Mouse (Mus musculus) R1 (cell line): ENCODE measurements at regions not wholly inside any gene's neighbourhood (a gene's known extent, or its start where the extent isn't known, plus 50 kb on each side); places are given as distances from the start of the nearest gene placed in this dataset.

ENCODE experiments used
- DNase-seq: peaks from one replicate; pipeline ENCODE4 v3.0.0-alpha.2; 2018; ENCODE audit warnings: low read depth, low spot score

DNA sequence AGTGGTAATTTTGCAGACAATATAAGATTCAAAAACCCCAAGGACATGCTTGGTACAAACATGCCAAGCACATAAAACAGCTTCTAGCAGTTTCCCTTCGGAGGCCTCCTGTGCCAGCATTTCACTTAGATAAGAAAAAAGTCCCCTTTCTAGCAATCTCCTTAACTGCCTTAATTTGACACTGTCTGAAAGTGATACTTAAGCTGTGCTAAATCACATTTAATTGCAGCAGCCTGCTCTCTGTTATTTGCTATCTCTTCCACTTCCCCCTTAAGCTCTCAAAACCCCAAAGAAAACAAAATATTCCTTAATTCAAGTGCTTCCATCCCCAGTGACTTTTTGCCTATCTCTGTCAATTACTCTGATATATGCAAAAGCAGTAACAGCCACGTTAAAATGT lies 86.9 kb upstream of the Prokr2 start:
- DNase-seq: no peak

DNA sequence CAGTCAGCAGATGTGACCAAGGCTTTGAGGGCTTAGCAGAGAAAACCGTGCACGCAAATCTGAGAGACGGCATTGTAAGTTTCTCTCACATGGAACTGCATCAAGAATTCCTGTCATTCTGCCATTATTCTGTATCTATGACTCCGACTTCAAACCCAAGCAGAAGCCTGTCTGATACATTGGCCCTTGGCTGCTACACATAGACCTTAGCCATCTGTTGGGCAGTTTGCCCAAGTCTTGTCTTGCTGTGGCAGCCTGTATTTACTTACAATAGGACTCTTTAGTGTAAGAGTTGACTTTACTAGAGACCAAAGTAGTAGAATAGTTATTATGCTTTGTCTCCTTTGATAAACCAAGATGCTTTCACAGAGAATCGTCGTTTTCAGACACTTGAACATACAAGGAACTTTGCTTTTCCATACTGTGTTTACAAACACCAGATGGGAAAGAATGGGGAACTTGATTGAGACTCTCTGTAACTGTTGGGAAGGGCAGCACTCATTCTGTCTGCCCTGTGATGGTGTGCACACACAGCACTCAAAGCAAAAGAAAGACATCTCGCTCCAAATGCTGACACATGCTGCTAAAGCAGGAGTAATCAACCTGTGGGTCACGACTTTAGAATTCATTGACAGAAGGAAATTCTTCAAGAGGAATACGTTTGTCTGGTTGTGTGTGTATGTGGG lies 83.9 kb upstream of the Prokr2 start:
- no peak for DNase-seq

DNA sequence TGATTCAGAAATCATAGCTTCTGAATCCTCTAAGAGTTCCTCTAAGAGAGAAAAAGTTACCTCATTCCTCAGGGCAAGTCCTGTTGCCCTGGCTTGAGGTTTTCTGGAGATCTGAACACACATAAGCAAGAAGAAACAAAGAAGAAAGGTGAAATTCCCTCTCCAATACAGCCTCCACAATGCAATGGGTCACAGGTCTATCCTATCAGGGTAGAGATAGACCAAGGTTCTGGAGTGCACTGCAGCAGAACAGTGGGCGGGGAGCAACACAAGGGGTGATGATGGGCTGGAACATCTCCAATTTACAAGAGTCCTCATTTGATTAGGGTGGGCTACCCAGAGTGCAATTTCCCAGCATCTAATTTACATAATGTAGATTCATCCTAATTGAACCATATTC lies 69.8 kb upstream of the Prokr2 start:
- no peak for DNase-seq

DNA sequence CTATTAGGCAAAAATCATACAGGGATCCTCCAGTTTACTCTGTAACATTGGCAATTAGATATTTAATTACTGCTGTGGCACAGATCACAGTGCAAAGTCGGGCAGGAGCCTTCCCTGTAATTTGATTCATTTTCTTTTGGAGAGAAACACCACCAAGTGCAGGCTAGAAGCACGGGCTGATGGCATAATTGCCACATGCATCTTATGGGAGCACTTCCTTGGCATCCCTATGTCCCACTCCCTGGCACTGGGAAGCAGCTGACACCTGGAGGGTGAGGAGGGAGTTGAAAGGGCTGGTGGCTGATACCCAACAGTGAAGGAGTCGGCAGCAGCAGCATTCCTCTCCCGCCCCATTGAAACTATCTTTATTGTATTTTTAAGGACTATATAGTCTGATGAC lies 64.1 kb upstream of the Prokr2 start:
- no peak for DNase-seq

DNA sequence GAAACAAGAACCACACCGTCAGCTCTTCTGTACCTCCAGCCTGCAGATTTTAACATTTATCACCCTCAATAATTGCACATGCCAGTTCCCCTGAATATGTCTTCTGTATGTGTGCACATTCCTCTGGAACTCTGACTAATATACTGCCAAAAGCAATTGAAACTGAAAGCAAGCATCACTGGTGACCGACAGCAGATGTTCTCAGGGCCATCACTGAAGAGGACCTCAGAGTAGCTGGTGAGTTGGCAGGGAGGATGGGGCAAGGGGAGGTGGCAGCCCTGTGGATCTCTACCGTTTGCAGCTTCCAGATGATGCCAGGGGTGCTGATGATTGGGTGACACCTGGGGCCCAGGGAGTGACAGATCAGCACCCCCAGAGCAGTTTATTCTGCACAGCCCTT lies 62.6 kb upstream of the Prokr2 start:
- no peak for DNase-seq

DNA sequence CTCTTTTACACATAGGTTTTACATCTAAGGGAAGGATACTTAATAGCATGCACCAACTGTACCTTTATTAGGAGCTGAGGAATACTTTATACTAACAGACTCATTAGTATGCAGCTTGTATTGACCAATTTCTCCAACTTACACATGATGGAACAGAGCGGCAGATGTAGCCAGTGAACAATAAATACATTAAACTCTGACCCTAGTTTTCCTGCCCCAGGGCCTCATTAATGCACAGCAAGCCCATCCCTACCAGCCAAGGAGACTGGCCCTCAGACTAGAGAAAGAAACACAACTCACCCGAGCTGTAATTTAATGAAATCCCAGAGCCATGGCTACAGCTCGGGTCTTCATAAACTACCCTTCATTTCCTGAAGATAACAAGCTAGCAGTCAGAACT lies 60.8 kb upstream of the Prokr2 start:
- DNase-seq: no peak

DNA sequence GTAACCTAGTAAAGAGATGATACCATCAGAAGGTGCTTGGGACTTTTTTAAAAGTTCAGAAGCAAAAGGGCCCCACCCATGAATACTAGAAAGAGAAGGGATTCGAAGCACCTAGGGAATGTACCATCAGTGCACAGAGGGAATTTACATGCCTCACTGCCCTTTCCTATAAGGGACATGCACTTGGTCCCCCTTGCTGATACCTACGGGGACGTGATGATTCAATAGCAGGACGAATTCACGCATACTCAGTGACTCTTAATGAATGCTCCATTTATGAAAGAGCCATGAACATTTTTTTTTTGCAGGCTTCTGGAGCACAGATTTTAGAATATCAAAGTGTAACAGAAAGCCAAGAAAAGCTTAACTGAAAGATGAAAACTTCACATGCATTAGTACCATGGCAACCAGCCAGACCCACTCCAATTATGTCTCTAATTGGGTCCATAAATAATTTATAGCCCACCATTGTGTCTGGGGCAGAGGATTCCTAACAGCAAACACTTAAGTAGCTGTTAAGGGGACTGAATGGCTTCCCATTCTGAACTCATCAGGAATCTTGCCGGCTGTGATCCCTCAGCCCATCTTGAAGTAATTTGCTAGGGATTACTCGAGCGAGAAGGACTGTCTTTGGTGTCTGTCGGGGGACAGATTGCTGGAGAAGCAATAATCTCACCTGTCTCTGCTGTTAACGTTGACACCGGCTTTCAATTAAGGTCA lies 59.4 kb upstream of the Prokr2 start:
- DNase-seq: peak; percentile 15
